Mouse (Mus musculus) myocyte (in vitro differentiated cells): ENCODE results near the gene Slamf1. TPM values are rescaled to one million over a fixed set of nuclear protein-coding genes. Genes with fewer than 3 reads are reported as not detected.

Experiments used
- H3K27me3 ChIP-seq: one replicate; pipeline ENCODE4 v1.6.1; 2011; ENCODE audit not compliant: control insufficient read depth, insufficient read depth, insufficient read length
- H3K36me3 ChIP-seq: one replicate; pipeline ENCODE4 v1.6.1; 2011; ENCODE audit not compliant: control insufficient read depth, insufficient read depth
- H3K4me2 ChIP-seq: one replicate; pipeline ENCODE4 v1.6.1; 2011; ENCODE audit warnings: low read depth, control low read depth
- H3K4me3 ChIP-seq: one replicate; pipeline ENCODE4 v1.5.1; 2011; ENCODE audit warnings: mild to moderate bottlenecking, control low read depth, moderate library complexity
- H3K79me2 ChIP-seq: one replicate; pipeline ENCODE4 v1.6.1; 2011; ENCODE audit not compliant: control insufficient read depth, insufficient read depth
- H3ac ChIP-seq: one replicate; pipeline ENCODE4 v1.6.1; 2011; ENCODE audit not compliant: control insufficient read depth, insufficient read length
- CEBPB ChIP-seq: IDR thresholded peaks from 2 replicates; pipeline ENCODE4 v1.6.1; 2011; ENCODE audit warnings: mild to moderate bottlenecking, moderate library complexity; ENCODE audit not compliant: poor library complexity, insufficient read depth, severe bottlenecking
- E2F4 ChIP-seq: IDR thresholded peaks from one replicate; pipeline ENCODE4 v1.6.1; 2011; ENCODE audit warnings: mild to moderate bottlenecking, control low read depth, moderate library complexity; ENCODE audit not compliant: insufficient read depth
- MAX ChIP-seq: IDR thresholded peaks from one replicate; pipeline ENCODE4 v1.6.1; 2011; ENCODE audit warnings: low read depth, mild to moderate bottlenecking, control low read depth
- MYOD1 ChIP-seq, 3 experiments: IDR thresholded peaks; one replicate each; pipeline ENCODE4 v1.6.1; 2011; ENCODE audit warnings: control low read depth in 2 of 3, low read depth in 2 of 3, mild to moderate bottlenecking in 2 of 3, moderate library complexity in 1 of 3; ENCODE audit not compliant: insufficient read length in 2 of 3, control insufficient read depth in 1 of 3
- MYOG ChIP-seq, 3 experiments: IDR thresholded peaks; one replicate each; pipeline ENCODE4 v1.6.1; 2011; ENCODE audit warnings: control low read depth in 2 of 3, low read depth in 2 of 3, mild to moderate bottlenecking in 2 of 3; ENCODE audit not compliant: insufficient read length in 2 of 3, control insufficient read depth in 1 of 3, insufficient read depth in 1 of 3
- POLR2A ChIP-seq: IDR thresholded peaks from one replicate; pipeline ENCODE4 v1.6.1; 2011; ENCODE audit warnings: low read depth, mild to moderate bottlenecking, control low read depth, moderate library complexity; ENCODE audit not compliant: insufficient read length
- POLR2AphosphoS2 ChIP-seq: IDR thresholded peaks from one replicate; pipeline ENCODE4 v1.6.1; 2011; ENCODE audit warnings: low read depth, control low read depth; ENCODE audit not compliant: insufficient read length
- REST ChIP-seq: IDR thresholded peaks from one replicate; pipeline ENCODE4 v1.6.1; 2011; ENCODE audit warnings: mild to moderate bottlenecking, control low read depth, moderate library complexity; ENCODE audit not compliant: insufficient read depth, insufficient read length
- SRF ChIP-seq: IDR thresholded peaks from one replicate; pipeline ENCODE4 v1.6.1; 2011; ENCODE audit warnings: low read depth; ENCODE audit not compliant: control insufficient read depth, insufficient read length
- TCF12 ChIP-seq: IDR thresholded peaks from one replicate; pipeline ENCODE4 v1.6.1; 2011; ENCODE audit warnings: mild to moderate bottlenecking, control low read depth; ENCODE audit not compliant: poor library complexity, insufficient read depth, severe bottlenecking
- TCF3 ChIP-seq: IDR thresholded peaks from one replicate; pipeline ENCODE4 v1.6.1; 2011; ENCODE audit warnings: low read depth, control low read depth; ENCODE audit not compliant: insufficient read length
- USF1 ChIP-seq: IDR thresholded peaks from one replicate; pipeline ENCODE4 v1.6.1; 2011; ENCODE audit warnings: low read depth, mild to moderate bottlenecking, control low read depth, moderate library complexity
- polyA plus RNA-seq: library from polyadenylated mRNA; unstranded; fragments of >200 nt; fragmentation: generic; extraction: Trizol; gene quantifications from one replicate; pipeline ENCODE4 v1.2.1, GENCODE M21; 2012; ENCODE audit warnings: missing spikeins

Gene Slamf1
- polyA plus RNA-seq, 1 experiment, result not detected

GRCm38 (mm10) chr1:171821331-171821730 lies 54.4 kb downstream of the Slamf1 start:
- Histone ChIP-seq H3ac (no peak overlapping the region), H3K4me3 (no peak overlapping the region), H3K79me2 (no peaks in the 10 kb centered on the region), H3K27me3 (no peaks in the 10 kb centered on the region), H3K36me3 (no peaks in the 10 kb centered on the region), H3K4me2 (no peak overlapping the region)
- TF ChIP-seq MYOD1 (IDR thresholded peaks at IDR 0.05; ENCODE audit: control insufficient read depth in 1 of 3, insufficient read length in 2 of 3, low read depth in 2 of 3) (no peak), REST (no peak), E2F4 (no peak), POLR2A (no peak), TCF12 (no peak), POLR2AphosphoS2 (no peak), MAX (no peak), SRF (no peak), CEBPB (no peak), TCF3 (no peak), MYOG (IDR thresholded peaks at IDR 0.05; ENCODE audit: control insufficient read depth in 1 of 3, insufficient read depth in 1 of 3, insufficient read length in 2 of 3, low read depth in 2 of 3) (no peak), USF1 (no peak)

- Histone ChIP-seq H3K79me2 (no peaks in the 10 kb centered on the region), H3K4me3 (no peak overlapping the region), H3K27me3 (no peaks in the 10 kb centered on the region), H3K36me3 (no peaks in the 10 kb centered on the region), H3K4me2 (no peak overlapping the region), H3ac (no peak overlapping the region)
- no peak for TF ChIP-seq REST
- TF ChIP-seq POLR2A, result no peak
- TF ChIP-seq SRF, result no peak
- TF ChIP-seq TCF3, result no peak
- no peak for TF ChIP-seq TCF12
- TF ChIP-seq CEBPB, result no peak
- no peak for TF ChIP-seq E2F4
- TF ChIP-seq MYOG (IDR thresholded peaks at IDR 0.05; ENCODE audit: control insufficient read depth in 1 of 3, insufficient read depth in 1 of 3, insufficient read length in 2 of 3, low read depth in 2 of 3), result no peak
- no peak for TF ChIP-seq MYOD1 (IDR thresholded peaks at IDR 0.05; ENCODE audit: control insufficient read depth in 1 of 3, insufficient read length in 2 of 3, low read depth in 2 of 3)
- no peak for TF ChIP-seq MAX
- no peak for TF ChIP-seq POLR2AphosphoS2
- TF ChIP-seq USF1, result no peak
Measured at GRCm38 (mm10) chr1:171825462-171825861, 58.5 kb downstream of the Slamf1 start.

- Histone ChIP-seq H3K79me2 (no peaks in the 10 kb centered on the region), H3ac (no peak overlapping the region), H3K27me3 (no peaks in the 10 kb centered on the region), H3K4me3 (no peak overlapping the region), H3K36me3 (no peaks in the 10 kb centered on the region), H3K4me2 (no peak overlapping the region)
- TF ChIP-seq TCF12 (no peak), REST (no peak), TCF3 (no peak), SRF (no peak), MYOG (IDR thresholded peaks at IDR 0.05; ENCODE audit: control insufficient read depth in 1 of 3, insufficient read depth in 1 of 3, insufficient read length in 2 of 3, low read depth in 2 of 3) (no peak), E2F4 (no peak), POLR2A (no peak)
Measured at GRCm38 (mm10) chr1:171826164-171826563, 59.2 kb downstream of the Slamf1 start.

- Histone ChIP-seq H3K79me2 (no peaks in the 10 kb centered on the region), H3K27me3 (no peaks in the 10 kb centered on the region), H3K4me2 (no peak overlapping the region), H3ac (no peak overlapping the region), H3K4me3 (no peak overlapping the region), H3K36me3 (no peaks in the 10 kb centered on the region)
- TF ChIP-seq E2F4, result no peak
- TF ChIP-seq MYOG (IDR thresholded peaks at IDR 0.05; ENCODE audit: control insufficient read depth in 1 of 3, insufficient read depth in 1 of 3, insufficient read length in 2 of 3, low read depth in 2 of 3), result no peak
- no peak for TF ChIP-seq TCF3
- TF ChIP-seq TCF12, result no peak
- TF ChIP-seq MYOD1 (IDR thresholded peaks at IDR 0.05; ENCODE audit: control insufficient read depth in 1 of 3, insufficient read length in 2 of 3, low read depth in 2 of 3), result no peak
- TF ChIP-seq CEBPB, result no peak
Measured at GRCm38 (mm10) chr1:171827674-171828073, 60.7 kb downstream of the Slamf1 start.

GRCm38 (mm10) chr1:171839488-171839887 lies 72.6 kb downstream of the Slamf1 start, which contains the start of gene Cd84:
Cd84 (plus strand) TSS chr1:171839697.
- H3K4me2 ChIP-seq, result no peak within 1 kb of the TSS
- H3K4me3 ChIP-seq, result no peak within 1 kb of the TSS

More at GRCm38 (mm10) chr1:171839488-171839887, 72.6 kb downstream of the Slamf1 start, which contains the start of gene Cd84:
- Histone ChIP-seq H3ac (no peak within 1 kb of the TSS), H3K27me3 (no peaks in the 10 kb centered on the region), H3K79me2 (no peaks in the 10 kb centered on the region), H3K36me3 (no peaks in the 10 kb centered on the region)
- TF ChIP-seq USF1, result no peak
- no peak for TF ChIP-seq MAX
- TF ChIP-seq MYOD1 (IDR thresholded peaks at IDR 0.05; ENCODE audit: control insufficient read depth in 1 of 3, insufficient read length in 2 of 3, low read depth in 2 of 3), result no peak
- no peak for TF ChIP-seq MYOG (IDR thresholded peaks at IDR 0.05; ENCODE audit: control insufficient read depth in 1 of 3, insufficient read depth in 1 of 3, insufficient read length in 2 of 3, low read depth in 2 of 3)
- no peak for TF ChIP-seq CEBPB
